Mouse (Mus musculus): ENCODE data around the gene Cwf19l2. TPM values are rescaled to one million over a fixed set of nuclear protein-coding genes. Genes with fewer than 3 reads are reported as not detected.

Cwf19l2 gene
- total RNA-seq (2023) = 10 to 100 TPM; 22.8 to 23.5 TPM

DNA sequence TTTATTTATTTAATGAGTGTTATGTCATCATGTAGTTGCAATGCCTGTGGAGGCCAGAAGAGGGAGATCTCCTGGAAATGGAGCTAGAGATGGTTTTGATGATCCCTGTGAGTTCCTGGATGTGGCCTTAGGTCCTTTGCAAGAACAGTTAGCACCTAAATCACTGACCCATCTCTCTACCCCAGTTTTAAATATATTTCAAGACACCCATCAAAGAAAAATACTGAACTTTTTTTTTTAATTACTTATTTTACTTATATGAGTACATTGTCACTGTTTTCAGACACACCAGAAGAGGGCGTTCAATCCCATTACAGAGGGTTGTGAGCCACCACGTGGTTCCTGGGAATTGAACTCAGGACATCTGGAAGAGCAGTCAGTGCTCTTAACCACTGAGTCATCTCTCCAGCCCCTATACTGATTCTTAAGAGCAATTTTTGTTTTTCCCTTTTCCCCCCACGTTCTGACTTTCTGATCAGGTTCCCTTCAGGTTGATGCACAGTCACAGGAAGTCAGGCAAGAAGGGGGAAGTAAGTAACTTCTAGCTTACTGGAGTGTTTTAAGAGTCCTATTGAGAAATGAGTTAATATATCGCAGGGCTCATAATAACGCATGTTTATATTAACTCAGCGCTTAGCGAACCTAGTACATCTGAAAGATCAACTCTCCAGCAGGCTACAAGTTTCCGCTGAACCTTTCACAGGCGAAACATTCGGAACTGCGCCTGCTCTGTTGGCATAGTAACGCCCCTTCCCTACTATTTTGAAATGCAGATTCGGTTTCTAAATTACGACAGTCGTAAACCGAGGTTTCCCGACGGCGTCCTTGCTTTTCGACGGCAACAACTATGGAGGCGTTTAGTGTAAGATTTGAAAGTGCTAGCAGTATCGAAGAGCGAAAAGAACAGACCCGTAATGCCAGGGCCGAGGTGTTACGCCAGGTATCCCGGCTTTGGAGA lies at the start of gene Cwf19l2:
Gene Cwf19l2, plus strand, starts transcription at position 342 of the 958 bp plus-strand sequence.

Other genes with a start within 250 kb of the Cwf19l2 start
- 10 to 100 TPM; 13.6 to 13.9 TPM for gene Alkbh8, start 68.5 kb upstream of the Cwf19l2 start, total RNA-seq (2023)
- not detected for gene Gucy1a2, start 129.2 kb downstream of the Cwf19l2 start, total RNA-seq (2023)

Data from neutrophil, adult 83 days (primary cell).